20 mouse cellular contexts compared by ENCODE assay signal in genomic region chr3:147164931-147165330, GRCm38 (mm10).
DNase-seq lines count a peak whose midpoint lies in the region; ATAC-seq lines count a peak whose summit lies in the region.
"Had no signal": no experiment of that assay in that cellular context is flagged by ENCODE, and none has a peak within 500 bp of the region (broad histone marks: within the 10 kb centered on the region; RNA-seq: fewer than 3 reads in every experiment).

No protein-coding gene starts in this region.

- peak; percentile 67 to 90 for DNase-seq in adrenal gland, adult (ENCODE audit: inconsistent age in 2 of 2, low spot score in 1 of 2)
- no peak for DNase-seq in adrenal gland, postnatal 4 days (ENCODE audit: low spot score in 2 of 2)
- peak; percentile 64 for DNase-seq in 3T3-L1 (ENCODE audit: low read depth, low spot score)
- DNase-seq in adrenal gland, adult 8-10 months, result peak; percentile 68
- DNase-seq in adrenal gland, postnatal 25 days, result peak; percentile 55
- DNase-seq in frontal cortex, postnatal 25 days (ENCODE audit: low spot score in 2 of 2), result no peak
- DNase-seq in kidney, adult 11 months, result no peak
- DNase-seq: B cell, adult 2 months; cerebellum, adult 18-20 months; cerebellum, adult 9-10 months; cerebellum, postnatal 14 days; gastrocnemius, postnatal 25 days; heart, adult 2 months; heart, postnatal 36 days; kidney, adult 18-20 months; kidney, adult 9 months had no signal

- ATAC-seq in erythroid progenitor cell, adult 5-6 weeks (replicated peaks; ENCODE audit: low FRiP score, poor library complexity, severe bottlenecking), result no peak
- ATAC-seq: forebrain, embryonic 15.5 days; hindbrain, embryonic 16.5 days; intestine, embryonic 15.5 days had no signal

Comparison
In these comparisons a context has a peak if more than half of its experiments do, and no peak if none do; other contexts are left out.
1. DNase-seq: peak in adrenal gland, adult (2 of 2), 3T3-L1 (single experiment), adrenal gland, adult 8-10 months (single experiment) and adrenal gland, postnatal 25 days (single experiment); none in adrenal gland, postnatal 4 days (0 of 2), frontal cortex, postnatal 25 days (0 of 2) and kidney, adult 11 months (single experiment).